Mouse (Mus musculus) myocyte (in vitro differentiated cells): ENCODE measurements around the gene Gm49673.
"Not testable (repeated sequence)": the region's sequence is repeated elsewhere in the genome, so short reads cannot be mapped to it uniquely, and the experiment has no call there.

Experiments used
- CEBPB ChIP-seq: IDR thresholded peaks from 2 replicates; pipeline ENCODE4 v1.6.1; 2011; ENCODE audit warnings: mild to moderate bottlenecking, moderate library complexity; ENCODE audit not compliant: poor library complexity, insufficient read depth, severe bottlenecking
- E2F4 ChIP-seq: IDR thresholded peaks from one replicate; pipeline ENCODE4 v1.6.1; 2011; ENCODE audit warnings: mild to moderate bottlenecking, control low read depth, moderate library complexity; ENCODE audit not compliant: insufficient read depth
- MYOD1 ChIP-seq, 3 experiments: IDR thresholded peaks; one replicate each; pipeline ENCODE4 v1.6.1; 2011; ENCODE audit warnings: control low read depth in 2 of 3, low read depth in 2 of 3, mild to moderate bottlenecking in 2 of 3, moderate library complexity in 1 of 3; ENCODE audit not compliant: insufficient read length in 2 of 3, control insufficient read depth in 1 of 3
- POLR2A ChIP-seq: IDR thresholded peaks from one replicate; pipeline ENCODE4 v1.6.1; 2011; ENCODE audit warnings: low read depth, mild to moderate bottlenecking, control low read depth, moderate library complexity; ENCODE audit not compliant: insufficient read length
- POLR2AphosphoS2 ChIP-seq: IDR thresholded peaks from one replicate; pipeline ENCODE4 v1.6.1; 2011; ENCODE audit warnings: low read depth, control low read depth; ENCODE audit not compliant: insufficient read length
- SRF ChIP-seq: IDR thresholded peaks from one replicate; pipeline ENCODE4 v1.6.1; 2011; ENCODE audit warnings: low read depth; ENCODE audit not compliant: control insufficient read depth, insufficient read length
- TCF12 ChIP-seq: IDR thresholded peaks from one replicate; pipeline ENCODE4 v1.6.1; 2011; ENCODE audit warnings: mild to moderate bottlenecking, control low read depth; ENCODE audit not compliant: poor library complexity, insufficient read depth, severe bottlenecking
- USF1 ChIP-seq: IDR thresholded peaks from one replicate; pipeline ENCODE4 v1.6.1; 2011; ENCODE audit warnings: low read depth, mild to moderate bottlenecking, control low read depth, moderate library complexity

DNA sequence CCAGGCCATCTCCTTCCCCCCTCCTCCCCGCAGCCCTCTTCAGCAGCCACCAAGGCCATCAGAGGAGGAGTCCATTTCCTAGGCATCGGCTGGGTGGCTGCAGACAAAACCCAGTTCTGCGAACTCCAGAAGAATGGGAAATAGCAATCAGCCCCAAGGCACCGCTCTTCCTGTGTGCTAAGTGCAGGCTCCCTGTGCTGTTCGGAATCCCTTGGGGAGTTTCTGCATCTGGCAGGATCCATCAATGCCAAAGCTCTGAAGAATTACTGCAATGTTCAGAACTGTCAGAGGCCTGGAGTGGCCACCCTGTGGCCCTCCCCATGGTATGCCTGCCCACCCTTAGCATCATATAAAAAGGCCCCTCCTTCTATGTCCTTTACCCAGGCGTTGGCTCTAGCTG is 110.6 kb downstream of the Gm49673 start:
- TF ChIP-seq SRF; POLR2A; TCF12; USF1; POLR2AphosphoS2; CEBPB; MYOD1 (IDR thresholded peaks at IDR 0.05; ENCODE audit: control insufficient read depth in 1 of 3, insufficient read length in 2 of 3, low read depth in 2 of 3); E2F4: not testable (repeated sequence)
